Mouse (Mus musculus): ENCODE data around the gene Il17c.

GRCm38 (mm10) chr8:122431694-122432442 lies 10.0 kb downstream of the Il17c start:
- TF ChIP-seq CTCF (IDR thresholded peaks at IDR 0.05; ENCODE audit: control insufficient read depth, insufficient read depth, low read length) (no peak), POLR2A (IDR thresholded peaks at IDR 0.05; ENCODE audit: borderline replicate concordance, control insufficient read depth, low read depth, low read length) (no peak)
